Mouse (Mus musculus) myocyte (in vitro differentiated cells): Measurements from ENCODE around the gene Gm853. TPM values are rescaled to one million over a fixed set of nuclear protein-coding genes. Genes with fewer than 3 reads are reported as not detected.

ENCODE experiments used
- H3K27me3 ChIP-seq: one replicate; pipeline ENCODE4 v1.6.1; 2011; ENCODE audit not compliant: control insufficient read depth, insufficient read depth, insufficient read length
- H3K36me3 ChIP-seq: one replicate; pipeline ENCODE4 v1.6.1; 2011; ENCODE audit not compliant: control insufficient read depth, insufficient read depth
- H3K4me2 ChIP-seq: one replicate; pipeline ENCODE4 v1.6.1; 2011; ENCODE audit warnings: low read depth, control low read depth
- H3K4me3 ChIP-seq: one replicate; pipeline ENCODE4 v1.5.1; 2011; ENCODE audit warnings: mild to moderate bottlenecking, control low read depth, moderate library complexity
- H3K79me2 ChIP-seq: one replicate; pipeline ENCODE4 v1.6.1; 2011; ENCODE audit not compliant: control insufficient read depth, insufficient read depth
- H3ac ChIP-seq: one replicate; pipeline ENCODE4 v1.6.1; 2011; ENCODE audit not compliant: control insufficient read depth, insufficient read length
- CEBPB ChIP-seq: IDR thresholded peaks from 2 replicates; pipeline ENCODE4 v1.6.1; 2011; ENCODE audit warnings: mild to moderate bottlenecking, moderate library complexity; ENCODE audit not compliant: poor library complexity, insufficient read depth, severe bottlenecking
- E2F4 ChIP-seq: IDR thresholded peaks from one replicate; pipeline ENCODE4 v1.6.1; 2011; ENCODE audit warnings: mild to moderate bottlenecking, control low read depth, moderate library complexity; ENCODE audit not compliant: insufficient read depth
- MAX ChIP-seq: IDR thresholded peaks from one replicate; pipeline ENCODE4 v1.6.1; 2011; ENCODE audit warnings: low read depth, mild to moderate bottlenecking, control low read depth
- MYOD1 ChIP-seq, 3 experiments: IDR thresholded peaks; one replicate each; pipeline ENCODE4 v1.6.1; 2011; ENCODE audit warnings: control low read depth in 2 of 3, low read depth in 2 of 3, mild to moderate bottlenecking in 2 of 3, moderate library complexity in 1 of 3; ENCODE audit not compliant: insufficient read length in 2 of 3, control insufficient read depth in 1 of 3
- MYOG ChIP-seq, 3 experiments: IDR thresholded peaks; one replicate each; pipeline ENCODE4 v1.6.1; 2011; ENCODE audit warnings: control low read depth in 2 of 3, low read depth in 2 of 3, mild to moderate bottlenecking in 2 of 3; ENCODE audit not compliant: insufficient read length in 2 of 3, control insufficient read depth in 1 of 3, insufficient read depth in 1 of 3
- POLR2A ChIP-seq: IDR thresholded peaks from one replicate; pipeline ENCODE4 v1.6.1; 2011; ENCODE audit warnings: low read depth, mild to moderate bottlenecking, control low read depth, moderate library complexity; ENCODE audit not compliant: insufficient read length
- POLR2AphosphoS2 ChIP-seq: IDR thresholded peaks from one replicate; pipeline ENCODE4 v1.6.1; 2011; ENCODE audit warnings: low read depth, control low read depth; ENCODE audit not compliant: insufficient read length
- REST ChIP-seq: IDR thresholded peaks from one replicate; pipeline ENCODE4 v1.6.1; 2011; ENCODE audit warnings: mild to moderate bottlenecking, control low read depth, moderate library complexity; ENCODE audit not compliant: insufficient read depth, insufficient read length
- SRF ChIP-seq: IDR thresholded peaks from one replicate; pipeline ENCODE4 v1.6.1; 2011; ENCODE audit warnings: low read depth; ENCODE audit not compliant: control insufficient read depth, insufficient read length
- TCF12 ChIP-seq: IDR thresholded peaks from one replicate; pipeline ENCODE4 v1.6.1; 2011; ENCODE audit warnings: mild to moderate bottlenecking, control low read depth; ENCODE audit not compliant: poor library complexity, insufficient read depth, severe bottlenecking
- TCF3 ChIP-seq: IDR thresholded peaks from one replicate; pipeline ENCODE4 v1.6.1; 2011; ENCODE audit warnings: low read depth, control low read depth; ENCODE audit not compliant: insufficient read length
- USF1 ChIP-seq: IDR thresholded peaks from one replicate; pipeline ENCODE4 v1.6.1; 2011; ENCODE audit warnings: low read depth, mild to moderate bottlenecking, control low read depth, moderate library complexity
- polyA plus RNA-seq: library from polyadenylated mRNA; unstranded; fragments of >200 nt; fragmentation: generic; extraction: Trizol; gene quantifications from one replicate; pipeline ENCODE4 v1.2.1, GENCODE M21; 2012; ENCODE audit warnings: missing spikeins

Gm853 gene
- polyA plus RNA-seq = not detected

- H3K79me2 ChIP-seq = no peaks in the 10 kb centered on the region
- H3K4me3 ChIP-seq = no peak within 1 kb of the TSS
- H3K36me3 ChIP-seq = no peaks in the 10 kb centered on the region
- H3ac ChIP-seq = no peak within 1 kb of the TSS
- H3K27me3 ChIP-seq = peaks cover 15% of the 10 kb centered on the region
- H3K4me2 ChIP-seq = no peak within 1 kb of the TSS
- TF ChIP-seq POLR2AphosphoS2 = no peak
- no peak for TF ChIP-seq POLR2A
- TF ChIP-seq TCF3 = no peak
- no peak for TF ChIP-seq TCF12
- TF ChIP-seq MYOD1 (IDR thresholded peaks at IDR 0.05; ENCODE audit: control insufficient read depth in 1 of 3, insufficient read length in 2 of 3, low read depth in 2 of 3) = no peak
- TF ChIP-seq MAX = no peak
- TF ChIP-seq E2F4 = no peak
- no peak for TF ChIP-seq REST
- no peak for TF ChIP-seq SRF
- TF ChIP-seq MYOG (IDR thresholded peaks at IDR 0.05; ENCODE audit: control insufficient read depth in 1 of 3, insufficient read depth in 1 of 3, insufficient read length in 2 of 3, low read depth in 2 of 3) = no peak
- no peak for TF ChIP-seq CEBPB
- TF ChIP-seq USF1 = no peak
These were observed at the start of gene Gm853 for GRCm38 (mm10) chr4:130222179-130222578. Gene Gm853, minus strand, starts transcription at chr4:130222401.

- no peaks in the 10 kb centered on the region for H3K36me3 ChIP-seq
- H3K27me3 ChIP-seq = no peaks in the 10 kb centered on the region
- TF ChIP-seq POLR2A (no peak), E2F4 (no peak), MYOD1 (IDR thresholded peaks at IDR 0.05; ENCODE audit: control insufficient read depth in 1 of 3, insufficient read length in 2 of 3, low read depth in 2 of 3) (peak in 1 of 3 experiments; percentile 44), MYOG (IDR thresholded peaks at IDR 0.05; ENCODE audit: control insufficient read depth in 1 of 3, insufficient read depth in 1 of 3, insufficient read length in 2 of 3, low read depth in 2 of 3) (peak in 1 of 3 experiments; percentile 61), REST (no peak)
These were observed 48.6 kb upstream of the Gm853 start for GRCm38 (mm10) chr4:130270611-130271347.

GRCm38 (mm10) chr4:130270089-130270488 is 47.9 kb upstream of the Gm853 start:
- Histone ChIP-seq H3ac (no peak overlapping the region), H3K4me3 (no peak overlapping the region), H3K4me2 (peak overlapping the region; percentile 44), H3K27me3 (no peaks in the 10 kb centered on the region), H3K36me3 (no peaks in the 10 kb centered on the region), H3K79me2 (peaks cover 4% of the 10 kb centered on the region)
- TF ChIP-seq TCF12 (peak; percentile 12), POLR2AphosphoS2 (peak; percentile 29), E2F4 (no peak), TCF3 (no peak), MYOD1 (IDR thresholded peaks at IDR 0.05; ENCODE audit: control insufficient read depth in 1 of 3, insufficient read length in 2 of 3, low read depth in 2 of 3) (peak in 2 of 3 experiments; percentile 4 to 72), MAX (no peak), REST (no peak), SRF (no peak), CEBPB (no peak), POLR2A (no peak), USF1 (no peak), MYOG (IDR thresholded peaks at IDR 0.05; ENCODE audit: control insufficient read depth in 1 of 3, insufficient read depth in 1 of 3, insufficient read length in 2 of 3, low read depth in 2 of 3) (peak in 1 of 3 experiments; percentile 62)

More at GRCm38 (mm10) chr4:130270611-130271347, 48.6 kb upstream of the Gm853 start:
- Histone ChIP-seq H3K4me2 (peak overlapping the region; percentile 44), H3ac (no peak overlapping the region), H3K4me3 (no peak overlapping the region), H3K79me2 (peaks cover 4% of the 10 kb centered on the region)

GRCm38 (mm10) chr4:130268736-130269135 is 46.5 kb upstream of the Gm853 start:
- Histone ChIP-seq H3K79me2 (peaks cover 4% of the 10 kb centered on the region), H3K4me2 (no peak overlapping the region), H3K36me3 (no peaks in the 10 kb centered on the region), H3ac (no peak overlapping the region), H3K4me3 (no peak overlapping the region), H3K27me3 (no peaks in the 10 kb centered on the region)
- TF ChIP-seq POLR2A (no peak), USF1 (no peak), REST (no peak), TCF3 (no peak), MAX (no peak), E2F4 (no peak), CEBPB (no peak), POLR2AphosphoS2 (no peak), SRF (no peak), MYOD1 (IDR thresholded peaks at IDR 0.05; ENCODE audit: control insufficient read depth in 1 of 3, insufficient read length in 2 of 3, low read depth in 2 of 3) (no peak), MYOG (IDR thresholded peaks at IDR 0.05; ENCODE audit: control insufficient read depth in 1 of 3, insufficient read depth in 1 of 3, insufficient read length in 2 of 3, low read depth in 2 of 3) (no peak), TCF12 (no peak)
